19 mouse cellular contexts compared by ENCODE assay signal in the genomic region with DNA sequence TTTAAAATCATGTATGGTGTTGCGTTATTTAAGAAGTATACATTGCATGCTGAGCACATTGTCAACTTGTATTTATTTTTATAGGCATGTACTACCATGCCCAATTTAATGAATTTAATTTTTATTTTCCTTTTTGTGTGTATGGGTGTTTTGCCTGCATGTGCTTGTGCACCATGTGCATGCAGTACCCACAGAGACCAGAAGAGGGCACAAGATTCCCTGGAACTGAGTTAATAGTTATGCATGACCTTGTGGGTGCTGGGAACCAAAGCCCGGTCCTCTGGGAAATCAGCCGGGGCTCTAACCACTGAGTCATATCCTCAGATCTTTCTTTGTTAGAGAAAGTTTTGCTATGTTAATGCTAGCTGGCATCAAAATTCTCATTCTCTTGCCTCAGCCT. TPM values are rescaled to one million over a fixed set of nuclear protein-coding genes. Genes with fewer than 3 reads are reported as not detected.
A peak's percentile ranks its signal among the peaks of the same experiment; 100 is the strongest.
DNase-seq lines count a peak whose midpoint lies in the region; ATAC-seq and TF ChIP-seq lines count a peak whose summit lies in the region.
"Had no signal": no experiment of that assay in that cellular context is flagged by ENCODE, and none has a peak within 500 bp of the region (broad histone marks: within the 10 kb centered on the region; RNA-seq: fewer than 3 reads in every experiment).

No protein-coding gene starts in this region.

- no peak overlapping the region for H3K9ac ChIP-seq in kidney, postnatal 0 days (ENCODE audit: low read depth, low read length)
- H3K9ac ChIP-seq in midbrain, postnatal 0 days (replicated peaks; ENCODE audit: low read length, poor library complexity, severe bottlenecking): no peak overlapping the region
- no peak overlapping the region for H3K9ac ChIP-seq in midbrain, embryonic 11.5 days (ENCODE audit: low read length)
- no peak overlapping the region for H3K9ac ChIP-seq in MEL (ENCODE audit: control insufficient read depth, low read depth, low read length, poor library complexity, severe bottlenecking)
- no peak overlapping the region for H3K9ac ChIP-seq in forebrain, embryonic 11.5 days (ENCODE audit: low read length)
- H3K9ac ChIP-seq: limb, embryonic 15.5 days; neural tube, embryonic 12.5 days; stomach, embryonic 15.5 days had no signal

- peak; percentile 34; the same call in 1 of the 2 replicates for TF ChIP-seq CTCF in kidney, postnatal 0 days (IDR thresholded peaks at IDR 0.05; ENCODE audit: low read depth)
- TF ChIP-seq CTCF in midbrain, postnatal 0 days (IDR thresholded peaks at IDR 0.05): peak; percentile 57
- TF ChIP-seq CTCF in MEL (IDR thresholded peaks at IDR 0.05 in 2 of 3, conservative IDR thresholded peaks at IDR 0.05 in 1 of 3; ENCODE audit: control insufficient read depth in 1 of 3, insufficient read depth in 1 of 3, low read depth in 2 of 3, low read length in 3 of 3, poor library complexity in 1 of 3, severe bottlenecking in 1 of 3): peak; percentile 46 to 47 (median 46)
- TF ChIP-seq CTCF in small intestine, adult 2 months (IDR thresholded peaks at IDR 0.05; ENCODE audit: extremely low read depth, insufficient read length, insufficient replicate concordance, low read depth, low read length): peak; percentile 21; the same call in 1 of the 2 replicates

- TF ChIP-seq EP300 in MEL (IDR thresholded peaks at IDR 0.05; ENCODE audit: low read depth in 1 of 2, low read length in 2 of 2): no peak

- 0 out of 2 replicates have a peak, but pooled peaks cover 3% of the 10 kb centered on the region for H3K9me3 ChIP-seq in kidney, postnatal 0 days (replicated peaks; ENCODE audit: low read length)
- H3K9me3 ChIP-seq in midbrain, postnatal 0 days (ENCODE audit: low read length): 0 out of 2 replicates have a peak, but pooled peaks cover 2% of the 10 kb centered on the region
- no peaks in the 10 kb centered on the region; the same call in 1 of the 2 replicates for H3K9me3 ChIP-seq in midbrain, embryonic 11.5 days (ENCODE audit: control insufficient read depth, low read length)
- H3K9me3 ChIP-seq in MEL (replicated peaks; ENCODE audit: insufficient read depth, low read length): no peaks in the 10 kb centered on the region
- peaks cover 3% of the 10 kb centered on the region for H3K9me3 ChIP-seq in forebrain, embryonic 11.5 days (ENCODE audit: control insufficient read depth, low read length)
- H3K9me3 ChIP-seq: limb, embryonic 15.5 days; stomach, embryonic 15.5 days had no signal

- H3K4me3 ChIP-seq in kidney, postnatal 0 days (replicated peaks; ENCODE audit: low read depth, low read length): no peak overlapping the region
- H3K4me3 ChIP-seq in midbrain, postnatal 0 days (ENCODE audit: low read depth, low read length): no peak overlapping the region
- H3K4me3 ChIP-seq in midbrain, embryonic 11.5 days (ENCODE audit: low read depth, low read length): no peak overlapping the region
- H3K4me3 ChIP-seq in MEL (ENCODE audit: control insufficient read depth in 1 of 2, insufficient read depth in 1 of 2, low read depth in 2 of 2, low read length in 2 of 2): no peak overlapping the region
- no peak overlapping the region for H3K4me3 ChIP-seq in small intestine, adult 2 months (ENCODE audit: low read depth, low read length)
- H3K4me3 ChIP-seq in forebrain, embryonic 11.5 days (ENCODE audit: low read depth, low read length): no peak overlapping the region
- H3K4me3 ChIP-seq: embryonic facial prominence, embryonic 10.5 days; hindbrain, embryonic 10.5 days; limb, embryonic 15.5 days; neural tube, embryonic 12.5 days; stomach, embryonic 15.5 days had no signal

- WGBS in kidney, postnatal 0 days: 97% methylated on average over 3 of the region's 3 CpGs
- over 99% methylated on average over 3 of the region's 3 CpGs for WGBS in midbrain, postnatal 0 days
- WGBS in midbrain, embryonic 11.5 days: 100% methylated on average over 3 of the region's 3 CpGs
- WGBS in small intestine, adult 2 months: 97% methylated on average over 3 of the region's 3 CpGs
- 95% methylated on average over 3 of the region's 3 CpGs for WGBS in forebrain, embryonic 11.5 days

- H3K27ac ChIP-seq in kidney, postnatal 0 days: no peak overlapping the region
- H3K27ac ChIP-seq in midbrain, postnatal 0 days (ENCODE audit: low read depth, low read length): no peak overlapping the region
- H3K27ac ChIP-seq in midbrain, embryonic 11.5 days (ENCODE audit: low read depth, low read length): no peak overlapping the region
- H3K27ac ChIP-seq in MEL (ENCODE audit: control insufficient read depth, low read depth, low read length): no peak overlapping the region
- no peak overlapping the region for H3K27ac ChIP-seq in small intestine, adult 2 months (ENCODE audit: insufficient read depth, low read depth, low read length)
- H3K27ac ChIP-seq in forebrain, embryonic 11.5 days (ENCODE audit: low read depth, low read length): no peak overlapping the region
- H3K27ac ChIP-seq: embryonic facial prominence, embryonic 10.5 days; hindbrain, embryonic 10.5 days; limb, embryonic 15.5 days; neural tube, embryonic 12.5 days; stomach, embryonic 15.5 days had no signal

- H3K36me3 ChIP-seq in kidney, postnatal 0 days (ENCODE audit: insufficient read depth, low read length): no peaks in the 10 kb centered on the region
- H3K36me3 ChIP-seq in midbrain, postnatal 0 days (ENCODE audit: insufficient read depth, low read length): peaks cover 3% of the 10 kb centered on the region; the same call in 1 of the 2 replicates
- H3K36me3 ChIP-seq in midbrain, embryonic 11.5 days (ENCODE audit: control insufficient read depth, insufficient read depth, low read length): no peaks in the 10 kb centered on the region
- H3K36me3 ChIP-seq in MEL (ENCODE audit: control insufficient read depth in 1 of 2, insufficient read depth in 2 of 2, low read length in 2 of 2): no peaks in the 10 kb centered on the region
- peaks cover 13% of the 10 kb centered on the region for H3K36me3 ChIP-seq in small intestine, adult 2 months (ENCODE audit: control insufficient read depth, insufficient read depth, low read length)
- peaks cover 5% of the 10 kb centered on the region for H3K36me3 ChIP-seq in forebrain, embryonic 11.5 days (ENCODE audit: control insufficient read depth, insufficient read depth, low read length)

- H3K4me1 ChIP-seq in kidney, postnatal 0 days (replicated peaks; ENCODE audit: insufficient read depth, low read length): no peaks in the 10 kb centered on the region
- H3K4me1 ChIP-seq in midbrain, postnatal 0 days (ENCODE audit: insufficient read depth, low read length): no peaks in the 10 kb centered on the region
- no peaks in the 10 kb centered on the region for H3K4me1 ChIP-seq in midbrain, embryonic 11.5 days (ENCODE audit: control insufficient read depth, insufficient read depth, low read length)
- H3K4me1 ChIP-seq in MEL (ENCODE audit: control insufficient read depth in 1 of 2, insufficient read depth in 2 of 2, low read length in 2 of 2): no peaks in the 10 kb centered on the region
- H3K4me1 ChIP-seq in small intestine, adult 2 months (ENCODE audit: control insufficient read depth, insufficient read depth, insufficient read length, low read length): no peaks in the 10 kb centered on the region
- no peaks in the 10 kb centered on the region for H3K4me1 ChIP-seq in forebrain, embryonic 11.5 days (replicated peaks; ENCODE audit: control insufficient read depth, insufficient read depth, low read length)
- H3K4me1 ChIP-seq: neural tube, embryonic 12.5 days; stomach, embryonic 15.5 days had no signal

- no peak for ATAC-seq in kidney, postnatal 0 days (replicated peaks; ENCODE audit: low FRiP score, low read depth)
- ATAC-seq in midbrain, postnatal 0 days (ENCODE audit: low FRiP score): no peak
- no peak for ATAC-seq in midbrain, embryonic 11.5 days (ENCODE audit: low FRiP score)
- ATAC-seq in forebrain, embryonic 11.5 days (replicated peaks; ENCODE audit: low FRiP score): no peak
- ATAC-seq: forebrain, embryonic 14.5 days had no signal

- TF ChIP-seq RAD21 in MEL (IDR thresholded peaks at IDR 0.05; ENCODE audit: low read depth, low read length): peak; percentile 25

- TF ChIP-seq POLR2A in MEL (IDR thresholded peaks at IDR 0.05; ENCODE audit: control insufficient read depth in 1 of 2, insufficient read depth in 1 of 2, low read depth in 1 of 2, low read length in 2 of 2, poor library complexity in 1 of 2): no peak
- TF ChIP-seq POLR2A in small intestine, adult 2 months (IDR thresholded peaks at IDR 0.05; ENCODE audit: low read depth, low read length): no peak

- H3K79me2 ChIP-seq in MEL (ENCODE audit: control insufficient read depth, insufficient read depth, low read length, poor library complexity): no peaks in the 10 kb centered on the region

- DNase-seq in kidney, postnatal 0 days (ENCODE audit: low spot score): no peak
- no peak for DNase-seq in kidney, postnatal 25 days
- no peak for DNase-seq in midbrain, postnatal 0 days (ENCODE audit: low spot score)
- DNase-seq in midbrain, embryonic 11.5 days (ENCODE audit: low spot score, missing footprints): no peak
- DNase-seq in MEL (ENCODE audit: low read depth, low spot score): peak; percentile 43
- DNase-seq in forebrain, embryonic 11.5 days (ENCODE audit: low spot score): no peak
- DNase-seq: adrenal gland, adult 2 months; cerebellum, adult 11 months; cerebellum, postnatal 36 days; layer of hippocampus, adult 9-11 months; lung, postnatal 14 days; thymus, postnatal 25 days had no signal

- H3K27me3 ChIP-seq in kidney, postnatal 0 days (ENCODE audit: insufficient read depth, low read length): no peaks in the 10 kb centered on the region
- H3K27me3 ChIP-seq in midbrain, postnatal 0 days (ENCODE audit: insufficient read depth, low read length): no peaks in the 10 kb centered on the region
- no peaks in the 10 kb centered on the region for H3K27me3 ChIP-seq in midbrain, embryonic 11.5 days (ENCODE audit: control insufficient read depth, insufficient read depth, low read length)
- peaks cover 3 to 4% of the 10 kb centered on the region in 2 experiments for H3K27me3 ChIP-seq in MEL (ENCODE audit: control insufficient read depth in 1 of 2, insufficient read depth in 2 of 2, low read length in 2 of 2)
- H3K27me3 ChIP-seq in small intestine, adult 2 months (ENCODE audit: control insufficient read depth, insufficient read depth, low read length): no peaks in the 10 kb centered on the region
- no peaks in the 10 kb centered on the region for H3K27me3 ChIP-seq in forebrain, embryonic 11.5 days (ENCODE audit: control insufficient read depth, insufficient read depth, low read length)
- H3K27me3 ChIP-seq: limb, embryonic 15.5 days; neural tube, embryonic 12.5 days; stomach, embryonic 15.5 days had no signal

- H3K4me2 ChIP-seq in kidney, postnatal 0 days (ENCODE audit: low read length): no peak overlapping the region
- H3K4me2 ChIP-seq in midbrain, postnatal 0 days (ENCODE audit: low read depth, low read length, poor library complexity, severe bottlenecking): no peak overlapping the region
- H3K4me2 ChIP-seq in midbrain, embryonic 11.5 days: no peak overlapping the region
- no peak overlapping the region for H3K4me2 ChIP-seq in forebrain, embryonic 11.5 days (ENCODE audit: low read depth, low read length, severe bottlenecking)
- H3K4me2 ChIP-seq: limb, embryonic 15.5 days; neural tube, embryonic 12.5 days; stomach, embryonic 15.5 days had no signal

RNA-seq across cellular contexts. Expression of gene Clstn1, which starts 28.6 kb away (rescaled TPM):
- 40.7 and 43.9 TPM in 2 replicates for polyA plus RNA-seq in kidney, postnatal 0 days (2015; fragmentation: Nextera tagmentation; extraction: Ambion mirVana)
- 552 and 565 TPM in 2 replicates for total RNA-seq in midbrain, postnatal 0 days (2014; rRNA removed)
- 196 and 209 TPM in 2 replicates for polyA plus RNA-seq in midbrain, postnatal 0 days (2015; fragmentation: Nextera tagmentation; extraction: Ambion mirVana)
- polyA plus RNA-seq in midbrain, embryonic 11.5 days (2014; fragmentation: Nextera tagmentation; extraction: Ambion mirVana): 34.3 and 41.8 TPM in 2 replicates
- 19.3 and 26.6 TPM in 2 replicates for total RNA-seq in MEL (2012; rRNA removed)
- 1 to 10 TPM in 1 of 2 experiments, not detected in 1; 6.1 TPM for polyA plus RNA-seq in MEL (2012; ENCODE audit: insufficient read depth in 1 of 2, insufficient read length in 2 of 2, low read depth in 1 of 2, low replicate concordance in 2 of 2, missing spikeins in 1 of 2)
- polyA plus RNA-seq in small intestine, adult 2 months (2012; rRNA removed): 35.6 and 76.4 TPM in 2 replicates
- 48.1 and 48.4 TPM in 2 replicates for polyA plus RNA-seq in forebrain, embryonic 11.5 days (2014; fragmentation: Nextera tagmentation; extraction: Ambion mirVana)
